Mouse (Mus musculus) large intestine, adult 2 months (tissue): Measurements from ENCODE around the gene Taf5l. TPM values are rescaled to one million over a fixed set of nuclear protein-coding genes. Genes with fewer than 3 reads are reported as not detected.
"Not testable (repeated sequence)": the region's sequence is repeated elsewhere in the genome, so short reads cannot be mapped to it uniquely, and the experiment has no call there.

Source experiments
- DNase-seq: peaks from one replicate; pipeline ENCODE4 v3.0.0-alpha.2; 2012; ENCODE audit warnings: low read depth, low spot score
- WGBS: fragments of 180-500 bp; shearing (Covaris S2); methylation state at CpG from one replicate; pipeline ENCODE4 v1.1.7; 2018; 5-methylcytosine and 5-hydroxymethylcytosine counted together
- polyA plus RNA-seq: library from polyadenylated mRNA; depleted of rRNA; stranded (reverse); fragments of >200 nt; gene quantifications from 2 replicates; pipeline ENCODE4 v1.2.3, GENCODE M21; 2012; rRNA removed

Gene Taf5l
- polyA plus RNA-seq, 1 experiment, result 32.4 TPM

- no peak for DNase-seq
- 75% methylated on average over 4 of the region's 4 CpGs for WGBS
Measured at GRCm38 (mm10) chr8:123977499-123977898, 43.7 kb downstream of the Taf5l start.

GRCm38 (mm10) chr8:123973495-123973894, 47.7 kb downstream of the Taf5l start:
- 46% methylated on average over 1 of the region's 1 CpGs for WGBS
- no peak for DNase-seq

GRCm38 (mm10) chr8:123966896-123967295, 54.3 kb downstream of the Taf5l start:
- WGBS, result 67% methylated on average over 2 of the region's 2 CpGs
- no peak for DNase-seq

GRCm38 (mm10) chr8:123961371-123961770, 59.8 kb downstream of the Taf5l start:
- 79% methylated on average over 1 of the region's 1 CpGs for WGBS
- DNase-seq, result no peak

GRCm38 (mm10) chr8:123960556-123960955, 60.6 kb downstream of the Taf5l start:
- 46% methylated on average over 5 of the region's 5 CpGs for WGBS
- DNase-seq, result not testable (repeated sequence)

- WGBS, result 84% methylated on average over 9 of the region's 9 CpGs
- no peak for DNase-seq
Measured at GRCm38 (mm10) chr8:123960056-123960455, 61.1 kb downstream of the Taf5l start.

GRCm38 (mm10) chr8:123959473-123959872, 61.7 kb downstream of the Taf5l start:
- no peak for DNase-seq
- WGBS, result 90% methylated on average over 6 of the region's 6 CpGs

- DNase-seq, result no peak
- WGBS, result 49% methylated on average over 17 of the region's 17 CpGs
Measured at GRCm38 (mm10) chr8:123958130-123958529, 63.1 kb downstream of the Taf5l start.

GRCm38 (mm10) chr8:123954246-123954645, 67.0 kb downstream of the Taf5l start:
- 92% methylated on average over 8 of the region's 8 CpGs for WGBS
- DNase-seq, result no peak

- 80% methylated on average over 8 of the region's 8 CpGs for WGBS
- DNase-seq, result no peak
Measured at GRCm38 (mm10) chr8:123953686-123954085, 67.5 kb downstream of the Taf5l start.

GRCm38 (mm10) chr8:123950077-123950802, 71.0 kb downstream of the Taf5l start:
- peak; percentile 51 for DNase-seq
- WGBS, result 30% methylated on average over 10 of the region's 10 CpGs

- 1% methylated on average over 10 of the region's 10 CpGs for WGBS
Measured at GRCm38 (mm10) chr8:123949686-123949986, 71.6 kb downstream of the Taf5l start.

GRCm38 (mm10) chr8:123948942-123949685, 72.1 kb downstream of the Taf5l start, which contains the start of gene Nup133:
Gene Nup133 (minus strand): TSS chr8:123949265.
- DNase-seq, result peak; percentile 95
- WGBS, result under 1% methylated on average over 77 of the region's 77 CpGs

More at GRCm38 (mm10) chr8:123949686-123949986, 71.6 kb downstream of the Taf5l start:
- no peak for DNase-seq

Other genes starting within 250 kb of the Taf5l start
- gene Rab4a, start 215.4 kb downstream of the Taf5l start, polyA plus RNA-seq, result 67.2 and 71.0 TPM in 2 replicates
- gene Ccsap, start 161.2 kb downstream of the Taf5l start, polyA plus RNA-seq, result 0.99 and 1.3 TPM in 2 replicates
- gene Acta1, start 126.6 kb downstream of the Taf5l start, polyA plus RNA-seq, result 4.9 and 32.6 TPM in 2 replicates
- gene Nup133, start 72.1 kb downstream of the Taf5l start, polyA plus RNA-seq, result 12.5 and 14.4 TPM in 2 replicates
- gene Abcb10, start 38.3 kb downstream of the Taf5l start, polyA plus RNA-seq, result 12.7 and 23.2 TPM in 2 replicates
- gene Urb2, start 111 bp upstream of the Taf5l start, polyA plus RNA-seq, result 4.0 and 6.6 TPM in 2 replicates
- gene Galnt2, start 210.0 kb upstream of the Taf5l start, polyA plus RNA-seq, result 3.6 and 10.3 TPM in 2 replicates